ENCODE assay signal across 24 mouse cellular contexts in genomic region chr2:91085494-91086391, GRCm38 (mm10). TPM values are rescaled to one million over a fixed set of nuclear protein-coding genes. Genes with fewer than 3 reads are reported as not detected.
DNase-seq lines count a peak whose midpoint lies in the region; ATAC-seq and TF ChIP-seq lines count a peak whose summit lies in the region.
"Had no signal": no experiment of that assay in that cellular context is flagged by ENCODE, and none has a peak within 500 bp of the region (broad histone marks: within the 10 kb centered on the region; RNA-seq: fewer than 3 reads in every experiment).

No protein-coding gene starts in this region.

- H3K4me1 ChIP-seq in forebrain, embryonic 10.5 days, result peaks cover 20% of the 10 kb centered on the region
- H3K4me1 ChIP-seq in forebrain, embryonic 12.5 days, result 0 out of 2 replicates have a peak, but pooled peaks cover 4% of the 10 kb centered on the region
- peaks cover 52% of the 10 kb centered on the region for H3K4me1 ChIP-seq in liver, embryonic 15.5 days (replicated peaks)
- H3K4me1 ChIP-seq in spleen, adult 2 months (ENCODE audit: control insufficient read depth, insufficient read depth, insufficient read length), result peaks cover 49% of the 10 kb centered on the region
- peaks cover 7% of the 10 kb centered on the region; the same call in 1 of the 2 replicates for H3K4me1 ChIP-seq in small intestine, adult 2 months (ENCODE audit: control insufficient read depth, insufficient read depth, insufficient read length, low read length)
- H3K4me1 ChIP-seq: forebrain, embryonic 15.5 days; intestine, embryonic 15.5 days had no signal

- H3K9ac ChIP-seq in forebrain, embryonic 12.5 days, result no peak overlapping the region
- H3K9ac ChIP-seq in liver, embryonic 15.5 days, result no peak overlapping the region
- H3K9ac ChIP-seq: forebrain, embryonic 15.5 days; intestine, embryonic 15.5 days; limb, embryonic 12.5 days; liver, embryonic 14.5 days had no signal

- no peak for TF ChIP-seq CTCF in spleen, adult 2 months (IDR thresholded peaks at IDR 0.05; ENCODE audit: extremely low read depth, insufficient read depth, insufficient read length, insufficient replicate concordance)
- no peak for TF ChIP-seq CTCF in small intestine, adult 2 months (IDR thresholded peaks at IDR 0.05; ENCODE audit: extremely low read depth, insufficient read length, insufficient replicate concordance, low read depth, low read length)

- no peaks in the 10 kb centered on the region for H3K27me3 ChIP-seq in forebrain, embryonic 10.5 days (ENCODE audit: poor library complexity, severe bottlenecking)
- no peaks in the 10 kb centered on the region for H3K27me3 ChIP-seq in forebrain, embryonic 12.5 days
- no peaks in the 10 kb centered on the region for H3K27me3 ChIP-seq in liver, embryonic 15.5 days
- no peaks in the 10 kb centered on the region for H3K27me3 ChIP-seq in spleen, adult 2 months (ENCODE audit: control insufficient read depth, insufficient read depth, low read length)
- no peaks in the 10 kb centered on the region for H3K27me3 ChIP-seq in small intestine, adult 2 months (ENCODE audit: control insufficient read depth, insufficient read depth, low read length)
- H3K27me3 ChIP-seq: CH12.LX; forebrain, embryonic 15.5 days; intestine, embryonic 15.5 days; limb, embryonic 12.5 days had no signal

- no peaks in the 10 kb centered on the region for H3K9me3 ChIP-seq in forebrain, embryonic 10.5 days
- H3K9me3 ChIP-seq in forebrain, embryonic 12.5 days, result no peaks in the 10 kb centered on the region
- H3K9me3 ChIP-seq in liver, embryonic 15.5 days (replicated peaks), result no peaks in the 10 kb centered on the region
- H3K9me3 ChIP-seq: forebrain, embryonic 15.5 days; intestine, embryonic 15.5 days; limb, embryonic 12.5 days had no signal

- 90% methylated on average over 14 of the region's 14 CpGs for WGBS in forebrain, embryonic 10.5 days
- WGBS in forebrain, embryonic 12.5 days, result 84% methylated on average over 14 of the region's 14 CpGs
- 72% methylated on average over 14 of the region's 14 CpGs for WGBS in liver, embryonic 15.5 days (ENCODE audit: insufficient replicate concordance)
- 87% methylated on average over 14 of the region's 14 CpGs for WGBS in spleen, adult 2 months
- WGBS in small intestine, adult 2 months, result 82% methylated on average over 14 of the region's 14 CpGs

- ATAC-seq in forebrain, embryonic 12.5 days (ENCODE audit: low FRiP score), result no peak
- ATAC-seq in liver, embryonic 15.5 days (ENCODE audit: insufficient read depth), result no peak
- ATAC-seq: forebrain, embryonic 15.5 days; hindbrain, postnatal 0 days; intestine, embryonic 15.5 days had no signal

- H3K4me2 ChIP-seq in forebrain, embryonic 12.5 days, result no peak overlapping the region
- H3K4me2 ChIP-seq in liver, embryonic 15.5 days, result no peak overlapping the region; the same call in 1 of the 2 replicates
- H3K4me2 ChIP-seq: forebrain, embryonic 15.5 days; intestine, embryonic 15.5 days; limb, embryonic 12.5 days; midbrain, embryonic 11.5 days had no signal

- H3K4me3 ChIP-seq in forebrain, embryonic 10.5 days, result no peak overlapping the region
- H3K4me3 ChIP-seq in forebrain, embryonic 12.5 days (replicated peaks), result no peak overlapping the region
- no peak overlapping the region for H3K4me3 ChIP-seq in liver, embryonic 15.5 days (replicated peaks)
- no peak overlapping the region for H3K4me3 ChIP-seq in spleen, adult 2 months (ENCODE audit: extremely low read depth, insufficient read depth, insufficient read length)
- H3K4me3 ChIP-seq in small intestine, adult 2 months (ENCODE audit: low read depth, low read length), result no peak overlapping the region
- H3K4me3 ChIP-seq: forebrain, embryonic 15.5 days; intestine, embryonic 15.5 days; limb, embryonic 12.5 days had no signal

- no peak for DNase-seq in forebrain, embryonic 10.5 days (ENCODE audit: extremely low spot score, low spot score)
- no peak for DNase-seq in liver
- no peak for DNase-seq in spleen, adult 2 months (ENCODE audit: low read depth in 1 of 2, low spot score in 2 of 2)
- DNase-seq in spleen, postnatal 36 days (ENCODE audit: low spot score in 2 of 2), result no peak
- no peak for DNase-seq in frontal cortex, postnatal 25 days (ENCODE audit: low spot score in 2 of 2)
- DNase-seq: adrenal gland, adult 8-10 months; cerebellum, adult 2 months; cerebellum, postnatal 14 days; heart, postnatal 14 days; kidney, adult 2 months; thymus, postnatal 14 days had no signal

- H3K27ac ChIP-seq in forebrain, embryonic 10.5 days, result peak overlapping the region; percentile 40; the same call in 1 of the 2 replicates
- H3K27ac ChIP-seq in forebrain, embryonic 12.5 days, result no peak overlapping the region
- H3K27ac ChIP-seq in liver, embryonic 15.5 days (replicated peaks), result 0 out of 2 replicates have a peak overlapping the region, but pooled peaks have one; percentile 25
- peak overlapping the region; percentile 76 for H3K27ac ChIP-seq in spleen, adult 2 months (ENCODE audit: insufficient read depth, low read length)
- peak overlapping the region; percentile 54; the same call in 1 of the 2 replicates for H3K27ac ChIP-seq in small intestine, adult 2 months (ENCODE audit: insufficient read depth, low read depth, low read length)
- H3K27ac ChIP-seq: forebrain, embryonic 15.5 days; hindbrain, postnatal 0 days; intestine, embryonic 15.5 days; limb, embryonic 12.5 days; liver, embryonic 14.5 days had no signal

- TF ChIP-seq POLR2A in spleen, adult 2 months (IDR thresholded peaks at IDR 0.05; ENCODE audit: low read depth, low read length), result no peak
- TF ChIP-seq POLR2A in small intestine, adult 2 months (IDR thresholded peaks at IDR 0.05; ENCODE audit: low read depth, low read length), result no peak

- no peaks in the 10 kb centered on the region for H3K36me3 ChIP-seq in forebrain, embryonic 10.5 days (replicated peaks)
- H3K36me3 ChIP-seq in forebrain, embryonic 12.5 days (replicated peaks), result no peaks in the 10 kb centered on the region
- no peaks in the 10 kb centered on the region for H3K36me3 ChIP-seq in liver, embryonic 15.5 days (replicated peaks)
- no peaks in the 10 kb centered on the region for H3K36me3 ChIP-seq in spleen, adult 2 months (ENCODE audit: control insufficient read depth, insufficient read depth, low read length)
- no peaks in the 10 kb centered on the region for H3K36me3 ChIP-seq in small intestine, adult 2 months (ENCODE audit: control insufficient read depth, insufficient read depth, low read length)
- H3K36me3 ChIP-seq: forebrain, embryonic 15.5 days; intestine, embryonic 15.5 days; limb, embryonic 12.5 days had no signal

RNA-seq across cellular contexts. Expression of gene Spi1, which starts 3.6 kb away (rescaled TPM):
- polyA plus RNA-seq in forebrain, embryonic 10.5 days (2016; fragmentation: Nextera tagmentation; extraction: Ambion mirVana), result 2.8 and 3.1 TPM in 2 replicates
- 1.7 and 2.7 TPM in 2 replicates for polyA plus RNA-seq in forebrain, embryonic 12.5 days (2016; fragmentation: Nextera tagmentation; extraction: Ambion mirVana)
- 25.9 and 26.9 TPM in 2 replicates for polyA plus RNA-seq in liver, embryonic 15.5 days (2015; fragmentation: Nextera tagmentation; extraction: Ambion mirVana)
- 199 and 220 TPM in 2 replicates for polyA plus RNA-seq in spleen, adult 2 months (2012; rRNA removed)
- 20.3 and 28.8 TPM in 2 replicates for polyA plus RNA-seq in small intestine, adult 2 months (2012; rRNA removed)
- polyA plus RNA-seq: C2C12 had no signal

RNA-seq across cellular contexts. Expression of gene Slc39a13, which starts 15.5 kb away (rescaled TPM):
- 17.8 and 17.9 TPM in 2 replicates for polyA plus RNA-seq in forebrain, embryonic 10.5 days (2016; fragmentation: Nextera tagmentation; extraction: Ambion mirVana)
- polyA plus RNA-seq in forebrain, embryonic 12.5 days (2016; fragmentation: Nextera tagmentation; extraction: Ambion mirVana), result 22.6 and 24.3 TPM in 2 replicates
- 10.9 and 13.6 TPM in 2 replicates for polyA plus RNA-seq in liver, embryonic 15.5 days (2015; fragmentation: Nextera tagmentation; extraction: Ambion mirVana)
- polyA plus RNA-seq in spleen, adult 2 months (2012; rRNA removed), result 31.3 and 35.6 TPM in 2 replicates
- polyA plus RNA-seq in small intestine, adult 2 months (2012; rRNA removed), result 16.9 and 17.8 TPM in 2 replicates

RNA-seq across cellular contexts. Expression of gene Psmc3, which starts 31.9 kb away (rescaled TPM):
- polyA plus RNA-seq in forebrain, embryonic 10.5 days (2016; fragmentation: Nextera tagmentation; extraction: Ambion mirVana), result 361 TPM in 2 replicates
- 294 and 301 TPM in 2 replicates for polyA plus RNA-seq in forebrain, embryonic 12.5 days (2016; fragmentation: Nextera tagmentation; extraction: Ambion mirVana)
- 138 and 146 TPM in 2 replicates for polyA plus RNA-seq in liver, embryonic 15.5 days (2015; fragmentation: Nextera tagmentation; extraction: Ambion mirVana)
- 37.0 and 43.3 TPM in 2 replicates for polyA plus RNA-seq in spleen, adult 2 months (2012; rRNA removed)
- 41.9 and 79.4 TPM in 2 replicates for polyA plus RNA-seq in small intestine, adult 2 months (2012; rRNA removed)

RNA-seq across cellular contexts. Expression of gene Mybpc3, which starts 32.2 kb away (rescaled TPM):
- not detected in 2 replicates for polyA plus RNA-seq in forebrain, embryonic 10.5 days (2016; fragmentation: Nextera tagmentation; extraction: Ambion mirVana)
- polyA plus RNA-seq in forebrain, embryonic 12.5 days (2016; fragmentation: Nextera tagmentation; extraction: Ambion mirVana), result 0.14 and 0.19 TPM in 2 replicates
- polyA plus RNA-seq in liver, embryonic 15.5 days (2015; fragmentation: Nextera tagmentation; extraction: Ambion mirVana), result 0.15 and 0.17 TPM in 2 replicates
- 0.31 and 0.50 TPM in 2 replicates for polyA plus RNA-seq in spleen, adult 2 months (2012; rRNA removed)
- 0.04 and 0.05 TPM in 2 replicates for polyA plus RNA-seq in small intestine, adult 2 months (2012; rRNA removed)
- polyA plus RNA-seq: C2C12; forebrain, embryonic 15.5 days; hindbrain, embryonic 11.5 days; midbrain, embryonic 11.5 days; neural tube, embryonic 14.5 days had no signal

RNA-seq across cellular contexts. Expression of gene Rapsn, which starts 50.3 kb away (rescaled TPM):
- 4.9 and 5.2 TPM in 2 replicates for polyA plus RNA-seq in forebrain, embryonic 10.5 days (2016; fragmentation: Nextera tagmentation; extraction: Ambion mirVana)
- polyA plus RNA-seq in forebrain, embryonic 12.5 days (2016; fragmentation: Nextera tagmentation; extraction: Ambion mirVana), result 1.9 and 2.6 TPM in 2 replicates
- 1.1 TPM in 2 replicates for polyA plus RNA-seq in liver, embryonic 15.5 days (2015; fragmentation: Nextera tagmentation; extraction: Ambion mirVana)
- 1.3 and 1.6 TPM in 2 replicates for polyA plus RNA-seq in spleen, adult 2 months (2012; rRNA removed)
- 0.32 and 0.51 TPM in 2 replicates for polyA plus RNA-seq in small intestine, adult 2 months (2012; rRNA removed)
